Mouse (Mus musculus) testis, adult 2 months (tissue): ENCODE measurements at regions not wholly inside any gene's neighbourhood (a gene's known extent, or its start where the extent isn't known, plus 50 kb on each side); places are given as distances from the start of the nearest gene placed in this dataset.

Source experiments
- CTCF ChIP-seq: fragments of 200-500 bp; IDR thresholded peaks from 2 replicates; pipeline ENCODE4 v1.5.1; 2012; ENCODE audit warnings: low read depth, mild to moderate bottlenecking, inconsistent platforms, low read length, moderate library complexity; ENCODE audit not compliant: control insufficient read depth, insufficient read depth, insufficient replicate concordance
- POLR2A ChIP-seq: fragments of 200-500 bp; IDR thresholded peaks from 2 replicates; pipeline ENCODE4 v1.6.1; 2012; ENCODE audit warnings: low read depth, mild to moderate bottlenecking, inconsistent platforms, low read length, moderate library complexity; ENCODE audit not compliant: control insufficient read depth

GRCm38 (mm10) chr10:16664483-16664882 lies 1058.5 kb upstream of the Cited2 start:
- TF ChIP-seq CTCF (no peak), POLR2A (no peak)
